Mouse (Mus musculus) thymus, adult 18-20 months (tissue): ENCODE measurements at regions not wholly inside any gene's neighbourhood (a gene's known extent, or its start where the extent isn't known, plus 50 kb on each side); places are given as distances from the start of the nearest gene placed in this dataset.
A peak's percentile ranks its signal among the peaks of the same experiment; 100 is the strongest.
"Not testable (repeated sequence)": the region's sequence is repeated elsewhere in the genome, so short reads cannot be mapped to it uniquely, and the experiment has no call there.

Experiments used
- DNase-seq, 2 experiments: peaks; one replicate each; pipeline ENCODE4 v3.0.0; 2022; ENCODE audit warnings: mixed read lengths in 2 of 2

- DNase-seq, result no peak
Measured at GRCm38 (mm10) chr7:73688451-73688850, 51.7 kb upstream of the Fam174b start.

DNA sequence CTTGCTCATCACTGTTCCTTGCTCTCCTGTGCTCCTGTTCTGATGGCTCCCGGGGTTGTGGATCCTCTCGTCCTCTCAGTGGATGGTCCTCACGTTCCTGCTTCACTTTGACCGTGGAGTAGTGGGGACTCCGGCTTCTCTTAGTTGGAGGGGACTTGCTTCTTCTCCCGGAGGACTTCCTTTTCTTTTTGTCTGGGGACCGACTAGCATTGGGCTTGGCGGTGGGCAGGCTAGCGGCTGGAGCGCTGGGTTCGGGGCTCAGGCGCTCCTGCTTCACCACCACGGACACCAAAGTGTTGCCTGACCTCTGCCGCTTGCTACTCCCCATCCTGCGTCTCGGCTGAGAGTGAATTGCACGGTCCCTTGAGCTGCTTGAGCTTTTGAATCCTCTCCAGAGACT, 53.9 kb upstream of the Fam174b start:
- DNase-seq, result not testable (repeated sequence)

DNA sequence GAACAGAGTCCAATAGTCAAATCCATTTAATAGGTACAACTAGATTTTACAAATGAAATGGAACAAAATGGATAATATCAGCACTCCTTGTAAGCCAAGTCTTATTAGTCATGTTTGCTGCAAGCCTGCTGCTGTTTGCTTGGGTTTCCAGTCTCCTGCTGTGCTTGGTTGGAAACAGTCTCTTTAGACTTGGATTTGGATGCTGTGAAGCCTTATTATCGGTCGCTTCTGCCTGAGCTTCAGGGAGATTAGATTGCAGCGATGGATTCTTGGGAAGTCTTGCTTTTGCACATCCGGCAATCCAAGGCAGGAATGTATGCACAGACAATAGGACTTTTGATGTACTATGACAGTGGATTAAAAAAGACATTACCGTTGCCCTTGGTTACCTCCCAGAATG, 57.3 kb upstream of the Fam174b start:
- DNase-seq, result no peak

- no peak for DNase-seq
Measured at GRCm38 (mm10) chr7:73670598-73670997, 69.5 kb upstream of the Fam174b start.

GRCm38 (mm10) chr7:73668791-73669190, 71.3 kb upstream of the Fam174b start:
- no peak for DNase-seq

- no peak for DNase-seq
Measured at GRCm38 (mm10) chr7:73666921-73667675, 73.0 kb upstream of the Fam174b start.

DNA sequence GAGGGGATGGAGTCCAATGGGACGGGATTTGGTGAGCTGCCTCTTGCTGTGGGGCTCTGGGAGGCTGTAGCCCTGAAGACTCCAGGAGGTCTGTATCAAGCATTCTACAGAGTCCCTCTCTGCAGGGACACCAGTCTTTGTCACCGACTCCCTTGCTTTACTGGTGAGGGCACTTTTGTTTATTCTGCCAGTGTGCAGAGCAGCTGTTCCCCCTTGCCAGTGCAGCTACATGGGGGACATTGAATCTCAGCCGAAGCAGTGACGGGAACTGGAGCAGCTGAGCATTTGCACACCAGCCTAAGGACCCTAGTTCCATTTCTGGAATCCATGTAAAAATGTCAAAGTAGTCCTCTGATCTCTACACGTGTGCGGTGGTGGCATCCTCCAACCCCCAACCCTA, 75.1 kb upstream of the Fam174b start:
- DNase-seq, result no peak

DNA sequence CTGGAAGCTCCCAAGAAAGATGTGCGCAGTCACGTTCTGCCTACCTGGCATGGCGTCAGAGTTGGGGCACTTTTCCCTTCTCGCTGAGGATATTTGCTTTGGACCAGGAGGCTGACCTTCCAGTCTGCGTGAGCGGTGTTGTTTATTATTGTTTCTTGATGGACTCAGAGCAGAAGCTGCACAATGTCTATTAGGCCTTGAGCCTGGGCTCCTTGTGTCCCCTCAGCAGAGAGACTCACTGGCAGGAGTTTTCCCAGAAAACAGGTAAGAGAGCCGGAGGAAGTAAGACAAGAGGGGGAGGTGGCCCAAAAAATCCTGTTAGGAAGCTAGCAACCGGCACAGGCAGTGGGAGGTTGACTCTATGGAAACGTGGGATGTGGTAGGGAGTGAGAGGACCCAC, 77.6 kb upstream of the Fam174b start:
- no peak for DNase-seq

DNA sequence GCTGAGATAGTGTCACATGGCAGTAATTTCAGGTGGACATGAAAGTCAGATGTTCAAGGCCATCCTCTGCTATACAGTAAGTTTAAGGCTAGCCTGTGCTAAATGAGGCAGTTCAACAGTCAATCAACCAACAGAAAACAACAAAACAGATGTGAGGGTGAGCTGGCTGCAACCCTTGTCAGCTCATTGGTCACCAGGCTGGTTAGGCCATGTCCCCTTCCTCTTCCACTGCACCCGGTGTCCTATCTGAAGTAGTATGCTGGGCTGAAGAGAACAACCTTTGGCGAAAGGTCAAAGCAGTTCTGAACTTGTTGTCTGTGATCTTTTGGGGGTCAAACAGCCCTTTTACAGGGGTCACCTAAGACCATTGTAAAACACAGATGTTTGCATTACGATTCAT, 78.2 kb upstream of the Fam174b start:
- no peak for DNase-seq

DNA sequence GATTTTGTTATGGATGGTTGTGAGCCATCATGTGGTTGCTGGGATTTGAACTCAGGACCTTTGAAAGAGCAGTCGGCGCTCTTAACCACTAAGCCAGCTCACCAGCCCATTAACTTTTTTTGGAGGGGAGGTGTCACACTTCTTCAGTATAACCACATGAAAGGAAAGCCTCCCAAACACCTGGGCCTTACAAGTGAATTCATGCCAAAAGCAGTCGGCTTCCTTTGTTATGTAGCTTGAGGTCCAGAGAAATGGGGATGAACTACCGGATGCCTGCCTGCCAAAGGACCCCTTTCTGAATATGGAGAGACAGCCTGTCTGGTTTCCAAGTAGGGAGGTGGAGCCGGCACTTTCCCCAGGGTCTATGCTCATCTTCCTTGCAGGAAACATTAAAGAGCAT, 80.6 kb upstream of the Fam174b start:
- no peak for DNase-seq

DNA sequence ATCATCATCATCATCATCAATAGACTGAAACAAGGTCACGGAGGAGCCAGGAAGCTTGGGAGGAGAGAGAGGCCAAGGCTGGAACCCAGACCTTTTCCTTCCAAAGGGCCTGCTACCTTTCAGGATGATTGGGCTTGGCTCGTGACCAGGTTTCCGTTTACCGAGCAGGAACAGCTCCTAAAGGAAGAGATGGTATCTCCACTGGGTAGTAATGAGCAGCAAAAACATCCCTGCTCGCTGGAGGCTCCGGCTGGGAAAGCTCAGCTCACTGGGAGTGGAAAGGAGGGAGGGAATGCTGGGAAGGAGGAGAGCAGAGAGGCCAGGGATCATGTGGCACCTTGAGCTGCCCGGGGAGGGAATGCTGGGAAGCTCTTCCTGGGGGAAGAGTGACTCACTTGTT, 82.8 kb upstream of the Fam174b start:
- no peak for DNase-seq

DNA sequence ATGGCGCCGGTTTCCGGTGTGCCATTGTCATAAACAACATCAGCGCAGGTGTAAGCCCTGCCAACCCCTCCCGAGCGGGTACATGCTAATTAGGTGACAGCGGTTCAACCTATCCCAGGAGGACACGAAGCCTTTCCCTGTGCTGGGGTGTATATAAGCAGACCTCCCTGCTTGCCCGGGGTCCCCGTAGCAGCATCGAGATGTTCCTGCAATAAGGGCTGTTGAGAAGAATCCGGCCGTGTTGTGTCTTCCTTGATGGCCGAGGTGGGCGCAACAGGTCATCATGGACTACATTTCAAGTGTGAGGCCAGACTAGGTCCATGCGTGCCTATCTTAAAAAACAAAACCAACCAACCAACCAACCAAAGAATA, 83.7 kb upstream of the Fam174b start:
- not testable (repeated sequence) for DNase-seq

GRCm38 (mm10) chr7:73655787-73656423, 84.2 kb upstream of the Fam174b start:
- DNase-seq, result no peak

GRCm38 (mm10) chr7:73654193-73654871, 85.8 kb upstream of the Fam174b start:
- no peak for DNase-seq

- DNase-seq, result no peak
Measured at GRCm38 (mm10) chr7:73650909-73651308, 89.2 kb upstream of the Fam174b start.

- DNase-seq, result peak; percentile 61 to 68
Measured at GRCm38 (mm10) chr7:73648010-73648409, 92.1 kb upstream of the Fam174b start.

- DNase-seq, result no peak
Measured at GRCm38 (mm10) chr7:73647140-73647539, 93.0 kb upstream of the Fam174b start.

DNA sequence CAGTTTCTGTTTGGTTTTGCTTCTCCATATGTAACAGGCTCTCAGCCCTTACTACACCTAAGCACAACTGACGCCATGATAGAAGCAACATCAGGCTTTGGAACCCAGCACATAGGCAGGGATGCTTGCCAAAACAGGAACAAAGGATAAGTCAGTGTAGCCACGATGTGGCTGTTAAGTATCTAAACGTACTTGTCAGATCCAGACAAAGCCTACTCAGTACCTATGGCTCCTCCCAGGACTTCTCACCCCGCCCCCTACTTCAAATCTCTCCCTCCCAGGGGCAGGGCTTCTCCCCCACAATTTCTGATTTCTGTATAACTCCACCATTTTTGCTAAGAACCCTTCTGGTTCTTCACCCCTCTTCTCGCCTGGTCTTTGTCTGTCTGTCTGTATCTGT, 93.4 kb upstream of the Fam174b start:
- DNase-seq, result no peak

DNA sequence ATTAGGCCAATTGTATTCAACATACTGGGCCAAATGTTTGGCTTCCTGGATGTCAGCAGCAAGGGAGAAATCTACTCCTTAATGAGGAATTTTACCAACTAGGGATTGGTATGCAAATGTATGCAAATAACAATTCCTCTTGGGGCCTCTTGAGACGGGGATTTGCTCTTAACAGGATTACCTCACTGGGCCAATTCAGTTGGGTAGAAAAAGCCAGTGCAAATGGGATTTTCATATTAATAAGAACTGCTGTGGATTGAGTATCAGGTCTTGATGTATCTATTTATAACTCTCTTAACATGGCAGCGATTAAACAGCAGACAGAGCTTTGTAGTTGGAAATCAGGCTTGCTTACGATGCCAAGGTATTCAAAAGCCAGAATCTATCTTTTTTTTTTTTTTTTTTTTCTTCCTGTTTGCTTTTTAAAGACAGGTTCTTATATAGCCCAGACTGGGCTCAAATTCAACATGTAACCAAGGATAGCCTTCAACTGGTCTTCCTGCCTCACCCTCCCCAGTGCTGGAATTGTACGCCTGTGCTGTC, 95.7 kb upstream of the Fam174b start:
- DNase-seq, result no peak

DNA sequence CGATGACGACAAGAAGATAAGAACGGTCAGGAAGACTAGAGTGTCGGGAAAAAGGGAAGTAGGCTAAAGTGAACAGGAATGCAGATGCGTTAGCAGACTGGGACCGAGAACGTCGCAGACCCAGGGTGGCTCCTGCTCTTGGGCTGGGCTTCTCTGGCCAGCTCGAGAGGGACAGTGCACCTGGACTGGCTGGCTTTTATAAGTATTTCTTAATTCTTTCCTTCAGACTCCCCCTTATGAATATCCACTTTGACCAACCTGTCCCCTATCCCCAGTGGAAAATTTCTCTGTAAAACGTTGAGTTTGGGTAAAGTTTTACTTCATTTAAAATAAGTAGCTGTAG, 96.1 kb upstream of the Fam174b start:
- no peak for DNase-seq

GRCm38 (mm10) chr7:73643306-73643992, 96.7 kb upstream of the Fam174b start:
- DNase-seq, result peak in 1 of 2 experiments; percentile 20

GRCm38 (mm10) chr7:73640194-73640593, 98.6 kb upstream of the Chd2 start:
- DNase-seq, result no peak

DNA sequence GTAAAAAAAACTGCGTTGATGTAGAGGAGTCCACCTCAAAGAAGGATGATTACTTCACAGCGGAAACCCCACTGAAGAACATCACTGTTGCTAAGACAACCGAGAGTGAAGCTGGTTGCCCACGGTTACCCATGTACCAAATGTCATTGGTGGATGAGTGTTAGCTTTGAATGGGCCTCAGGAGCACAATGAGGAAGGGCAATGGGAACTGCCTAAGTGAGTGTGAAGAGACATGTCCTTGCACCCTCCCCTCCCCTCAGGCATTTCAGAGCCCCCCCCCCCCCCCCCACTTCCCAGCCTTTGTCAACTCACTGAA, 96.1 kb upstream of the Chd2 start:
- no peak for DNase-seq
